Mouse (Mus musculus): ENCODE measurements at regions not wholly inside any gene's neighbourhood (a gene's known extent, or its start where the extent isn't known, plus 50 kb on each side); places are given as distances from the start of the nearest gene placed in this dataset.

DNA sequence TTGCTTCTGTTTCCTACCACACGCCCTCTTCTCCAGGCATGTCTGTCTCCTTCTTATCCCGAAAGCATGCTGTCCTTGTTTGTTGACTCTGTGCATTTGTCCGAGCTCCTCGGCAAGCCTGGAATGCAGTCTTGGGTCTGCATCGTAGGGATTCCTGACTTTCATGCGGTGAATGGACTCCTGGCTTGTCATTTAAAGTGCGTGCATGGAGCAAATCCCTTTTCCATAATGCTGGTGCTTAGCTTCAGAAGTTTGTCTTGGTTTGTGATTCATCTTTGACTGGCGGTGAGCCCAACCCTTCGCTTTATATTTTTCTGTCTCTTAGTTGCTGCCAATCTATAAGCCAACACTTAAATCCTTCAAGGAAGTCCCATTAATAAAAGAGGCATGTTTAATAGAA is 62.2 kb downstream of the Nog start:
- TF ChIP-seq POLR2A (IDR thresholded peaks at IDR 0.05; ENCODE audit: borderline replicate concordance, low read depth, low read length) (no peak), CTCF (IDR thresholded peaks at IDR 0.05; ENCODE audit: low read depth, low read length) (no peak)

Data from bone marrow macrophage, adult 2 months (primary cell).